Mouse (Mus musculus) C2C12 (cell line): ENCODE results near the gene Arl8b. TPM values are rescaled to one million over a fixed set of nuclear protein-coding genes. Genes with fewer than 3 reads are reported as not detected.

ENCODE experiments used
- H3K27me3 ChIP-seq: one replicate; pipeline ENCODE4 v1.6.1; 2011; ENCODE audit not compliant: control insufficient read depth, insufficient read depth, insufficient read length
- H3K36me3 ChIP-seq: one replicate; pipeline ENCODE4 v1.6.1; 2011; ENCODE audit not compliant: control insufficient read depth, insufficient read depth
- H3K4me3 ChIP-seq: one replicate; pipeline ENCODE4 v1.5.1; 2011; ENCODE audit warnings: mild to moderate bottlenecking, control low read depth; ENCODE audit not compliant: poor library complexity, insufficient read depth, severe bottlenecking
- H3K79me2 ChIP-seq: one replicate; pipeline ENCODE4 v1.6.1; 2011; ENCODE audit not compliant: control insufficient read depth, insufficient read depth
- H3K79me3 ChIP-seq: one replicate; pipeline ENCODE4 v1.6.1; 2011; ENCODE audit warnings: low read depth, control low read depth
- H3ac ChIP-seq: one replicate; pipeline ENCODE3; 2011; ENCODE audit warnings: low read depth; ENCODE audit not compliant: control insufficient read depth, insufficient read length
- CEBPB ChIP-seq: IDR thresholded peaks from one replicate; pipeline ENCODE4 v1.6.1; 2011; ENCODE audit warnings: low read depth, mild to moderate bottlenecking, control low read depth, moderate library complexity
- CTCF ChIP-seq: IDR thresholded peaks from one replicate; pipeline ENCODE4 v1.5.1; 2011; ENCODE audit not compliant: control insufficient read depth, insufficient read depth, insufficient read length
- FOSL1 ChIP-seq: IDR thresholded peaks from one replicate; pipeline ENCODE4 v1.8.0; 2011; ENCODE audit warnings: mild to moderate bottlenecking, low read length; ENCODE audit not compliant: poor library complexity, insufficient read depth, severe bottlenecking
- MAX ChIP-seq: IDR thresholded peaks from one replicate; pipeline ENCODE4 v1.6.1; 2011; ENCODE audit warnings: mild to moderate bottlenecking, control low read depth
- MYOD1 ChIP-seq: IDR thresholded peaks from one replicate; pipeline ENCODE4 v1.6.1; 2011; ENCODE audit warnings: low read depth; ENCODE audit not compliant: control insufficient read depth, insufficient read length
- MYOG ChIP-seq: IDR thresholded peaks from one replicate; pipeline ENCODE4 v1.6.1; 2011; ENCODE audit not compliant: control insufficient read depth, insufficient read length; ENCODE audit errors: extremely low read depth
- USF1 ChIP-seq: IDR thresholded peaks from one replicate; pipeline ENCODE4 v1.6.1; 2011; ENCODE audit warnings: low read depth, mild to moderate bottlenecking, control low read depth, moderate library complexity
- polyA plus RNA-seq: library from polyadenylated mRNA; unstranded; fragments of >200 nt; fragmentation: generic; extraction: Trizol; gene quantifications from one replicate; pipeline ENCODE4 v1.2.1, GENCODE M21; 2012; ENCODE audit warnings: missing spikeins

Arl8b gene
- polyA plus RNA-seq, 1 experiment = 22.1 TPM

GRCm38 (mm10) chr6:108778399-108778798 lies 4.5 kb upstream of the Arl8b start:
- Histone ChIP-seq H3ac (no peak overlapping the region), H3K79me2 (peaks cover 5% of the 10 kb centered on the region), H3K79me3 (peaks cover 4% of the 10 kb centered on the region), H3K36me3 (no peaks in the 10 kb centered on the region), H3K27me3 (no peaks in the 10 kb centered on the region), H3K4me3 (no peak overlapping the region)
- no peak for TF ChIP-seq USF1
- no peak for TF ChIP-seq FOSL1
- no peak for TF ChIP-seq MYOG
- no peak for TF ChIP-seq MAX
- TF ChIP-seq CTCF = no peak
- TF ChIP-seq CEBPB = no peak
- no peak for TF ChIP-seq MYOD1

- no peaks in the 10 kb centered on the region for H3K27me3 ChIP-seq
- no peak overlapping the region for H3ac ChIP-seq
- H3K79me2 ChIP-seq = peaks cover 40% of the 10 kb centered on the region
- H3K36me3 ChIP-seq = no peaks in the 10 kb centered on the region
- H3K79me3 ChIP-seq = peaks cover 33% of the 10 kb centered on the region
- TF ChIP-seq MYOD1 = no peak
- no peak for TF ChIP-seq CTCF
- no peak for TF ChIP-seq FOSL1
- TF ChIP-seq MAX = no peak
- H3K4me3 ChIP-seq = no peak overlapping the region
These were observed 1.0 kb upstream of the Arl8b start for GRCm38 (mm10) chr6:108781865-108782264.

GRCm38 (mm10) chr6:108783184-108783881 lies 434 bp downstream of the Arl8b start:
- Histone ChIP-seq H3K27me3 (no peaks in the 10 kb centered on the region), H3K79me3 (peaks cover 46% of the 10 kb centered on the region), H3ac (peak overlapping the region; percentile 95), H3K4me3 (peak overlapping the region; percentile 87), H3K79me2 (peaks cover 55% of the 10 kb centered on the region), H3K36me3 (no peaks in the 10 kb centered on the region)
- TF ChIP-seq CTCF (no peak), FOSL1 (no peak), MYOD1 (no peak), MAX (no peak), USF1 (no peak), CEBPB (no peak), MYOG (no peak)

GRCm38 (mm10) chr6:108784056-108784455 lies 1.2 kb downstream of the Arl8b start:
- H3ac ChIP-seq = peak overlapping the region; percentile 61
- H3K79me3 ChIP-seq = peaks cover 52% of the 10 kb centered on the region
- H3K79me2 ChIP-seq = peaks cover 62% of the 10 kb centered on the region
- H3K27me3 ChIP-seq = no peaks in the 10 kb centered on the region
- no peaks in the 10 kb centered on the region for H3K36me3 ChIP-seq
- H3K4me3 ChIP-seq = peak overlapping the region; percentile 87
- no peak for TF ChIP-seq CTCF
- no peak for TF ChIP-seq CEBPB
- TF ChIP-seq MYOD1 = no peak
- no peak for TF ChIP-seq MYOG
- no peak for TF ChIP-seq MAX
- no peak for TF ChIP-seq USF1
- TF ChIP-seq FOSL1 = no peak

GRCm38 (mm10) chr6:108784796-108785195 lies 1.9 kb downstream of the Arl8b start:
- Histone ChIP-seq H3K79me2 (peaks cover 69% of the 10 kb centered on the region), H3K79me3 (peaks cover 58% of the 10 kb centered on the region), H3K27me3 (no peaks in the 10 kb centered on the region), H3ac (no peak overlapping the region), H3K4me3 (no peak overlapping the region), H3K36me3 (no peaks in the 10 kb centered on the region)
- TF ChIP-seq CEBPB = no peak

- H3K4me3 ChIP-seq = no peak overlapping the region
- H3K27me3 ChIP-seq = no peaks in the 10 kb centered on the region
- H3ac ChIP-seq = no peak overlapping the region
- H3K79me2 ChIP-seq = peaks cover 77% of the 10 kb centered on the region
- TF ChIP-seq CEBPB = no peak
- TF ChIP-seq FOSL1 = no peak
- TF ChIP-seq MYOG = no peak
- TF ChIP-seq USF1 = no peak
- no peak for TF ChIP-seq MYOD1
- no peak for TF ChIP-seq CTCF
- no peak for TF ChIP-seq MAX
- no peaks in the 10 kb centered on the region for H3K36me3 ChIP-seq
- H3K79me3 ChIP-seq = peaks cover 64% of the 10 kb centered on the region
These were observed 2.7 kb downstream of the Arl8b start for GRCm38 (mm10) chr6:108785551-108785950.
